Mouse (Mus musculus): ENCODE data around the gene Cln3. TPM values are rescaled to one million over a fixed set of nuclear protein-coding genes. Genes with fewer than 3 reads are reported as not detected.

Cln3 gene
- polyA plus RNA-seq, 1 experiment from 2014 or later = 31.7 TPM

GRCm38 (mm10) chr7:126619559-126620275 is 34.1 kb upstream of the Cln3 start:
- no peaks in the 10 kb centered on the region for H3K9me3 ChIP-seq
- H3K9ac ChIP-seq (replicated peaks) = no peak overlapping the region
- H3K4me3 ChIP-seq = no peak overlapping the region
- ATAC-seq (replicated peaks) = no peak
- H3K27ac ChIP-seq (replicated peaks) = no peak overlapping the region
- no peaks in the 10 kb centered on the region for H3K36me3 ChIP-seq
- WGBS = 81% methylated on average over 10 of the region's 10 CpGs
- H3K4me1 ChIP-seq = no peaks in the 10 kb centered on the region
- no peak overlapping the region for H3K4me2 ChIP-seq (replicated peaks)
- no peaks in the 10 kb centered on the region for H3K27me3 ChIP-seq

GRCm38 (mm10) chr7:126616707-126617106 is 31.1 kb upstream of the Cln3 start:
- Histone ChIP-seq H3K4me3 (no peak overlapping the region), H3K27ac (replicated peaks) (no peak overlapping the region), H3K4me2 (replicated peaks) (no peak overlapping the region), H3K4me1 (no peaks in the 10 kb centered on the region), H3K27me3 (no peaks in the 10 kb centered on the region), H3K9me3 (no peaks in the 10 kb centered on the region), H3K9ac (replicated peaks) (no peak overlapping the region), H3K36me3 (no peaks in the 10 kb centered on the region)
- ATAC-seq (replicated peaks) = no peak
- WGBS = 69% methylated on average over 3 of the region's 3 CpGs

GRCm38 (mm10) chr7:126612736-126613135 is 27.1 kb upstream of the Cln3 start:
- no peaks in the 10 kb centered on the region for H3K9me3 ChIP-seq
- 78% methylated on average over 3 of the region's 3 CpGs for WGBS
- ATAC-seq (replicated peaks) = no peak
- no peak overlapping the region for H3K9ac ChIP-seq (replicated peaks)
- no peak overlapping the region for H3K4me2 ChIP-seq (replicated peaks)
- H3K36me3 ChIP-seq = no peaks in the 10 kb centered on the region
- H3K27me3 ChIP-seq = no peaks in the 10 kb centered on the region
- H3K4me3 ChIP-seq = no peak overlapping the region
- no peak overlapping the region for H3K27ac ChIP-seq (replicated peaks)
- no peaks in the 10 kb centered on the region for H3K4me1 ChIP-seq

GRCm38 (mm10) chr7:126607796-126608195 is 22.2 kb upstream of the Cln3 start:
- H3K4me2 ChIP-seq (replicated peaks) = no peak overlapping the region
- ATAC-seq (replicated peaks) = no peak
- no peaks in the 10 kb centered on the region for H3K4me1 ChIP-seq
- no peaks in the 10 kb centered on the region for H3K9me3 ChIP-seq
- no peaks in the 10 kb centered on the region for H3K27me3 ChIP-seq
- H3K9ac ChIP-seq (replicated peaks) = no peak overlapping the region
- no peak overlapping the region for H3K27ac ChIP-seq (replicated peaks)
- no peaks in the 10 kb centered on the region for H3K36me3 ChIP-seq
- no peak overlapping the region for H3K4me3 ChIP-seq
- 87% methylated on average over 5 of the region's 5 CpGs for WGBS

- Histone ChIP-seq H3K9me3 (no peaks in the 10 kb centered on the region), H3K4me3 (no peak overlapping the region), H3K27ac (replicated peaks) (no peak overlapping the region), H3K9ac (replicated peaks) (no peak overlapping the region), H3K36me3 (no peaks in the 10 kb centered on the region), H3K4me1 (no peaks in the 10 kb centered on the region), H3K27me3 (no peaks in the 10 kb centered on the region), H3K4me2 (replicated peaks) (no peak overlapping the region)
- no peak for ATAC-seq (replicated peaks)
- WGBS = 82% methylated on average over 3 of the region's 3 CpGs
These were observed 21.4 kb upstream of the Cln3 start for GRCm38 (mm10) chr7:126607064-126607463.

GRCm38 (mm10) chr7:126606611-126607010 is 21.0 kb upstream of the Cln3 start:
- no peak for ATAC-seq (replicated peaks)

GRCm38 (mm10) chr7:126602650-126603049 is 17.0 kb upstream of the Cln3 start:
- Histone ChIP-seq H3K9ac (replicated peaks) (no peak overlapping the region), H3K36me3 (no peaks in the 10 kb centered on the region), H3K9me3 (no peaks in the 10 kb centered on the region), H3K27me3 (no peaks in the 10 kb centered on the region), H3K4me3 (no peak overlapping the region), H3K4me1 (no peaks in the 10 kb centered on the region), H3K27ac (replicated peaks) (no peak overlapping the region), H3K4me2 (replicated peaks) (no peak overlapping the region)
- no peak for ATAC-seq (replicated peaks)
- WGBS = 90% methylated on average over 3 of the region's 3 CpGs

More at GRCm38 (mm10) chr7:126606611-126607010, 21.0 kb upstream of the Cln3 start:
- Histone ChIP-seq H3K27me3 (no peaks in the 10 kb centered on the region), H3K27ac (replicated peaks) (no peak overlapping the region), H3K4me3 (no peak overlapping the region), H3K36me3 (no peaks in the 10 kb centered on the region), H3K9me3 (no peaks in the 10 kb centered on the region), H3K9ac (replicated peaks) (no peak overlapping the region), H3K4me2 (replicated peaks) (no peak overlapping the region), H3K4me1 (no peaks in the 10 kb centered on the region)
- 80% methylated on average over 5 of the region's 5 CpGs for WGBS

GRCm38 (mm10) chr7:126601896-126602295 is 16.3 kb upstream of the Cln3 start:
- Histone ChIP-seq H3K9ac (replicated peaks) (no peak overlapping the region), H3K4me2 (replicated peaks) (no peak overlapping the region), H3K27me3 (no peaks in the 10 kb centered on the region), H3K27ac (replicated peaks) (no peak overlapping the region), H3K36me3 (no peaks in the 10 kb centered on the region), H3K4me3 (no peak overlapping the region), H3K4me1 (no peaks in the 10 kb centered on the region), H3K9me3 (no peaks in the 10 kb centered on the region)
- 55% methylated on average over 4 of the region's 5 CpGs for WGBS
- ATAC-seq (replicated peaks) = no peak

- Histone ChIP-seq H3K27me3 (no peaks in the 10 kb centered on the region), H3K36me3 (no peaks in the 10 kb centered on the region), H3K27ac (replicated peaks) (no peak overlapping the region), H3K4me1 (no peaks in the 10 kb centered on the region), H3K4me2 (replicated peaks) (no peak overlapping the region), H3K9ac (replicated peaks) (no peak overlapping the region), H3K9me3 (no peaks in the 10 kb centered on the region), H3K4me3 (no peak overlapping the region)
- WGBS = 81% methylated on average over 6 of the region's 6 CpGs
- no peak for ATAC-seq (replicated peaks)
These were observed 13.3 kb upstream of the Cln3 start for GRCm38 (mm10) chr7:126598919-126599318.

GRCm38 (mm10) chr7:126596414-126596813 is 10.8 kb upstream of the Cln3 start:
- H3K4me3 ChIP-seq = no peak overlapping the region
- no peak for ATAC-seq (replicated peaks)
- no peaks in the 10 kb centered on the region for H3K27me3 ChIP-seq
- H3K4me1 ChIP-seq = no peaks in the 10 kb centered on the region
- H3K36me3 ChIP-seq = no peaks in the 10 kb centered on the region
- no peaks in the 10 kb centered on the region for H3K9me3 ChIP-seq
- WGBS = 73% methylated on average over 6 of the region's 6 CpGs
- no peak overlapping the region for H3K27ac ChIP-seq (replicated peaks)
- no peak overlapping the region for H3K4me2 ChIP-seq (replicated peaks)
- H3K9ac ChIP-seq (replicated peaks) = no peak overlapping the region

GRCm38 (mm10) chr7:126595890-126596289 is 10.3 kb upstream of the Cln3 start:
- H3K36me3 ChIP-seq = no peaks in the 10 kb centered on the region
- ATAC-seq (replicated peaks) = no peak
- no peak overlapping the region for H3K27ac ChIP-seq (replicated peaks)
- H3K9ac ChIP-seq (replicated peaks) = no peak overlapping the region
- no peak overlapping the region for H3K4me3 ChIP-seq
- no peak overlapping the region for H3K4me2 ChIP-seq (replicated peaks)
- H3K9me3 ChIP-seq = no peaks in the 10 kb centered on the region
- no peaks in the 10 kb centered on the region for H3K27me3 ChIP-seq
- WGBS = 81% methylated on average over 5 of the region's 5 CpGs
- no peaks in the 10 kb centered on the region for H3K4me1 ChIP-seq

GRCm38 (mm10) chr7:126594862-126595561 is 9.4 kb upstream of the Cln3 start, which contains the start of gene Il27:
Gene Il27, minus strand, starts transcription at chr7:126594941.
- 85% methylated on average over 11 of the region's 11 CpGs for WGBS
- Histone ChIP-seq H3K4me3 (no peak within 1 kb of the TSS), H3K4me1 (no peaks in the 10 kb centered on the region), H3K27ac (replicated peaks) (no peak within 1 kb of the TSS), H3K36me3 (no peaks in the 10 kb centered on the region), H3K9ac (replicated peaks) (no peak within 1 kb of the TSS), H3K27me3 (no peaks in the 10 kb centered on the region), H3K9me3 (no peaks in the 10 kb centered on the region), H3K4me2 (replicated peaks) (no peak within 1 kb of the TSS)
- no peak for ATAC-seq (replicated peaks)

All from forebrain, embryonic 15.5 days (tissue).